Mouse (Mus musculus) stomach, postnatal 0 days (tissue): ENCODE results near the gene Mtf2.

Experiments
- CTCF ChIP-seq: IDR thresholded peaks from 2 replicates; pipeline ENCODE4 v1.5.1; 2016; ENCODE audit warnings: antibody characterized with exemption, low read depth, mild to moderate bottlenecking, moderate library complexity
- EP300 ChIP-seq: optimal IDR thresholded peaks from 2 replicates; pipeline ENCODE3; 2016; ENCODE audit warnings: antibody characterized with exemption

GRCm38 (mm10) chr5:108017232-108017631, 48.2 kb upstream of the Mtf2 start:
- TF ChIP-seq EP300 (no peak), CTCF (no peak)
